Mouse (Mus musculus): ENCODE results near the gene Ciita. TPM values are rescaled to one million over a fixed set of nuclear protein-coding genes. Genes with fewer than 3 reads are reported as not detected.

Gene Ciita
- 0.13 TPM for polyA plus RNA-seq (2014; fragmentation: Illumina TruSeq; extraction: RNeasy Lipid Tissue Mini Kit (QIAGEN cat#74804); ENCODE audit: low read depth, low replicate concordance)

GRCm38 (mm10) chr16:10479857-10480256 lies at the start of gene Ciita:
Gene Ciita, plus strand, starts transcription at chr16:10480059.

GRCm38 (mm10) chr16:10447264-10447594 lies 32.6 kb upstream of the Ciita start, which contains the start of gene Tvp23a:
Gene Tvp23a, minus strand, starts transcription at chr16:10447362.

GRCm38 (mm10) chr16:10542698-10543365 lies 63.0 kb downstream of the Ciita start, which contains the start of gene Dexi:
Gene Dexi, minus strand, starts transcription at chr16:10543054.

GRCm38 (mm10) chr16:10544995-10545622 lies 65.2 kb downstream of the Ciita start, which contains the start of gene Clec16a:
Gene Clec16a, plus strand, starts transcription at chr16:10545339.

Other genes with a start within 250 kb of the Ciita start
- gene Emp2, start 166.1 kb upstream of the Ciita start, polyA plus RNA-seq (2014; fragmentation: Illumina TruSeq; extraction: RNeasy Lipid Tissue Mini Kit (QIAGEN cat#74804); ENCODE audit: low read depth, low replicate concordance) = 6.3 TPM
- not detected for gene Tekt5, start 84.6 kb upstream of the Ciita start, polyA plus RNA-seq (2014; fragmentation: Illumina TruSeq; extraction: RNeasy Lipid Tissue Mini Kit (QIAGEN cat#74804); ENCODE audit: low read depth, low replicate concordance)
- gene Nubp1, start 68.1 kb upstream of the Ciita start, polyA plus RNA-seq (2014; fragmentation: Illumina TruSeq; extraction: RNeasy Lipid Tissue Mini Kit (QIAGEN cat#74804); ENCODE audit: low read depth, low replicate concordance) = 4.1 TPM
- not detected for gene Tvp23a, start 32.7 kb upstream of the Ciita start, polyA plus RNA-seq (2014; fragmentation: Illumina TruSeq; extraction: RNeasy Lipid Tissue Mini Kit (QIAGEN cat#74804); ENCODE audit: low read depth, low replicate concordance)
- gene Dexi, start 63.0 kb downstream of the Ciita start, polyA plus RNA-seq (2014; fragmentation: Illumina TruSeq; extraction: RNeasy Lipid Tissue Mini Kit (QIAGEN cat#74804); ENCODE audit: low read depth, low replicate concordance) = 5.7 TPM
- gene Clec16a, start 65.3 kb downstream of the Ciita start, polyA plus RNA-seq (2014; fragmentation: Illumina TruSeq; extraction: RNeasy Lipid Tissue Mini Kit (QIAGEN cat#74804); ENCODE audit: low read depth, low replicate concordance) = 5.9 TPM